Mouse (Mus musculus): ENCODE results near the gene Xk.
"Not testable (repeated sequence)": the region's sequence is repeated elsewhere in the genome, so short reads cannot be mapped to it uniquely, and the experiment has no call there.

Gene Xk

DNA sequence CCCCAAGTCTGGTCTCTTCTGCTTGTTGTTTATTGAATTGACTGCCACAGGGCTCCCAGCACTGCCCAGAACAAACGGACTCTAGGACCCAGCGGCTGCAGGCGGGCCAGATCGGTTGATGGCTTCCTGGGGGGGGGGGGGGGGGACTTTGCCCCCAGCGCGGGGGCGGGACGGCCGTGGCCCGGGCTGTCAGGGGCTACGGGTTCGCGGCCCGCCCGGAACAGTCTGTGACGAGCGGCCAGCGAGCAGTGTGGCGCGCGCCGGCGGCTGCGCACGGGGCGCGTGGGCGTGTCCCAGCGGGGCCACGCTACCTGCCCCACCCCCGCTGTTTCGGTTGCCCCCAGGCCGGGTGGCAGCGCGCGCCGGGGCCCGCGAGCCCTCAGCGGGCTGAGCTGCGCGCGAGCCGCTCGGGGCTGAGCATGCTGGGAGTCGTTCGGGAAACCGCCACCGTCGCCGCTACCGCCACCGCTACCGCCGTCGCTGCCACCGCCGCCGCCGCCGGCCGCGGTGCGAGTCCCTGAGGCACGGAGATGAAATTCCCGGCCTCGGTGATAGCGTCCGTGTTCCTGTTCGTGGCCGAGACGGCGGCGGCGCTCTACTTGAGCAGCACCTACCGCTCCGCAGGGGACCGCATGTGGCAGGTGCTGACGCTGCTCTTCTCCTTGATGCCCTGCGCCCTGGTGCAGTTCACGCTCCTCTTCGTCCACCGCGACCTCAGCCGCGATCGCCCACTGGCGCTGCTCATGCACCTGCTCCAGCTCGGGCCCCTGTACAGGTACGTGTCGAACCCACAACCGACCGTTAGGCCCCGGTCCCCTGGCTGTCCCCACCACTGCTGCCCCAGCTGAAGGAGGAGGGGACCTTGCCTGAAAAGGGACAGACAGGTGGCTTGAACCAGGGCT lies at the start of gene Xk:
TSS of gene Xk (plus strand) at position 297 of the 902 bp plus-strand sequence.
- peak; percentile 71 for DNase-seq

DNA sequence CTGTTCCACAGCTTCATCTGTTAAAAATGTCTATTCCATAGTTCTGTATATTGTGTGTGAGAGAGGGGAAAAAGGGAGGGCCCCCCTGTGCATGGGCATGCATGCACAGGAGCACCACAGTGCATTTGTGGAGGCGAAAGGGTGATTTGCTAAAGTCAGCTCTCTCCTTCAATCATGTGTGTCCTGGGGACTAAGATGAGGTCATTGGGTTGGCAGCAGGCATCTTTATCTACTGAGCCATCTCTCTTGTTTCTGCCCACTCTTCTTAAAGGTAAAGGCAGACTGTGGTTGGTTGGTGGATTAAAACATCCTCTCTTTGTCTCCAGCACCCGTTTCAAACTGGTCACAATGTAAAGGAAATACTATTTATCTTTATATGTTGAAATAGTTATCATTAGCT lies 45.5 kb upstream of the Xk start:
- DNase-seq = peak; percentile 67

DNA sequence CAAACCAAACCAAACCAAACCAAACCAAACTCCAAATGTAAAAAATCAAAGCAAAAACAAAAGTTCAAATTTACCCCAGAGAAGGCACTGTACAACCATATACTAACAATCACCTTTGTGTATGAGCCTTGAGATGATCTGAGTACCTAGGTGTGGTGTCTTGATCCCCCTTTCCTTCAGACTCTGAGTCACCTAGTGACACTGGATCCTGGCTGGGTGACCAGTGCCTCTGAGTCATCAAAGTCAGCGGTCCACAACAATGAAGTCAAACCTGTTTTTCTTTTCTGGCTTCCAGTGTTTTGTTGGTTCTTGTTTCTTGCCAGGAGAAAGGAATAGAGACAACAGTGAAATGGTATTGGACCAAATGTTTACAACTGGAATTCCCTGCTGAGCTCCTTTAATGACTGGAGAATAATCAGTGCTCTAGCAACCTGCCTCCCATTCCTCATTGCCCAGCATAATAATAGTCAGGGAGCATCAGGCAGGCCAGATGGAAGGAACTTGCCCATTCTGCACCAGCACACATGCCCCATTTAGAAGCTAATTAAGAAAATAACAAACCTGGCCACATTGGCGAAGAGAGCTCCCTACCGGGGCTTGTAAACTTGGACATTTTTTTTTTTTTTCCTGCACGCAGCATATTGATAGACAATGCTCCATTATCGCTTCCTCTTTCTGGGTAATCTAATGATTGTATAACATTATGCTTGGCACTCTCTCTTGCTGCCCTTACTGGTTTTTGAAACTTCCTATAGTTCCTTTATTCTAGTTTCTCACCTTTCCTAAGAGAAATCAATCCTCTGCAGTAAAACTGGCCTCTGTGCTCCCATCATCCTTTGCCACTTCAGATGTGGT lies 31.6 kb upstream of the Xk start:
- peak; percentile 77 for DNase-seq

DNA sequence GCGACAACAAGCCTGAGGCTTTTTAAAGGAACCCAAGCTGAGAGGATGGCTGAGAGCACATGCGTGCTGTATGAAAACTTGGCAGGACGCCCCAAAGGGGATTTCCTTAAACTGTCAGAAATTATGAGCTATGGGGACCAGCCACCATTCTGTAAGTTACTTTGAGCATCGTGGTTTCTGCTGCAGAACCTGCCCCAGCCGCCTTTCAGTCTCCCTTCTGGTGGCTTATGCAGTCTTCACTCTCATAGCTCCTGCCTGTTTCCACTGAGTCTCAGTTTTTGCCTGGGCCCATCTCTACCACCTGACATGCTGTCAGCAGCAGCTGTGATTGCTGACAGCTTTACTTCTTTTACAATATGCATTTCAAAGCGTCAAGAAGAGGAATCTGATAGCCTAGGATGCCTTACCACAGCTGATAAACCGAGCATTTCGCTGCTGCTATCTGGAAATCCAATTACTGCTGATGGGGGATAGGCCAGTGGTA lies 29.1 kb upstream of the Xk start:
- peak; percentile 42 for DNase-seq

DNA sequence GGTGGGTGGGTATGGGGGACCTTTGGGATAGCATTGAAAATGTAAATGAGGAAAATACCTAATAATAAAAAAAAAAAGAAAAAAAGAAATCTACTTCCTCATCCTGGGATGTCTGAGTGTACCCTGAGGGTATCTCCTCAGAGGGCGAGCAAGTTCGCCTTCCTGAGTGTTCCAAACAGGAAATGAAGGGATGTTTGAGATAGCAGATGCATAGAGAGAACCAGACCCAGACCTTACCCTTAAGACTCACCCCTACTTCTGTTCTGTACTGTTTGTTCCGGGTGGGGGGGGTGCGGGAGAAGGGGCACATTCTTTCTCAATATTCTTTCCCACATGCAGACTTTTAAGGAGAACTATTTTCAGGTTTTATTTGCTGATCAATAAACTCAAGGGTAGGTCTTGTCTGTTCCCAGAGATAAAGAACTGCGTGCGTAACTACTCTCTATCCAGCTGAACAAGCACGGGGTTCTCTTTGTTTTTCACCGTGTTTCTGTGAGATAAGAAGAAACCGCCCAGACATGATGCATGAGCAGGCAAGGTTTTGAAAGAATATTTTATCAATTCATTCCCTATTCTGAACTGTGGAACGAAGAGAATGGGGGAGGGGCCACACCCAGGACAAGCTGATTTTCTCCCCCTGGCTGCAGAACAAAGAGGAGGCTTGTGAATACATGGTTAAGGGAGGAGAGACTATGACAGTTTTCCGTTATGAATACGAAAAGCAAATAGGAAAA lies 27.8 kb upstream of the Xk start:
- no peak for DNase-seq

DNA sequence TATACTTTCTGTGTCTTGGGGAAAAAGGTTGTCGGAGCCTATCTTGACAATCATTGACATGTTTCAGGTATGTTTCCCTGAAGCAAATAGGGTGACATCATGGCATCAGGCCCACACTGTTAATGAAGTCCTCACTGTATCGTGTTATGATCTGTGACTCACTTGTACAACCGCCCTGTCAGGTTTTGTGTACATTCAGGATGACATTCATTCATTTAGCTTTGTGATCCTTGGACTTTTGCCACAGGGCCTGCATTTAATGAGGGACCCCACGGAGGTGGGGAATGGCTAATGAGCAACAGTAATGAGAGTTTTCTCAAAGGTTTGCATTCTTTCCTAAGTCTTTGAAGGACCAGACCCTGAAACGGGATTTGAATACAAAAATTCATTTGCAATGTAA lies 23.6 kb upstream of the Xk start:
- no peak for DNase-seq

DNA sequence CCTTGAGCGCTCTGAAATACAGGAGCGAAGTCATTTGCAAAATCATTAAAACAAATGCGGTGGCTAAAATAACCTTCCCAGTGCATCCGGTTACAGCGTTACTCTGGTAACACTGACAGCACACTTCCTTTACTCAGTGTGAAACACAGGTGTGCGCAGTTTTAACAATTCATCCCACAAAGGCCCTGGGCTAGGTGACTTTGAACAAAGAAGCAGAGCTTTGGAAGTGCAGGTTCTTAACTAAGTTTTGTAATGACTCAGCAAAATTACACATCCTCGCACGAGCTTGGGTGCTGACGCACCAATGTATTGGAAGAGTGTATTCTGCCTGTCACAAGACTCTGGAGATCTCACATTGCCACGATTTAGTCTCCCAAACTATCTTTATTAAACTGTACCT lies 18.6 kb upstream of the Xk start:
- DNase-seq = no peak

DNA sequence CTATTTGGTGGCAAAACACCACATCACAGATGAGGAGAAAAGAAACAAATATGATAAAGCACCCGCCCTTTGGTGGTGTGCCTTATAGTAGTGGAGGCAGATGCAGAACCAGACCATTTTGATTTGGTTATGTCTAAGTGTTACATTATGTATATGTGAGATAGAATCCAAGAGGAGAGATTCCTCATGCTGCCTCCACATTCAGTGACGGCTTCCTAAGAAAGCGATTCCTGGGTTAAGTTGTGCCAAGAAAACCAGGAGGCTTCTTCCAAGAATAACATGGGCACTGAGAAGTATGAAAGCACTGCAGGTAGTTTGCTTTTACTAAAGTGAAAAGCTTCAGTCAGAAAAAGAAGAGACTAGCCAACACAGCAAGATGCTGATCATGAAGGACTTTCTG lies 17.7 kb upstream of the Xk start:
- DNase-seq = no peak

DNA sequence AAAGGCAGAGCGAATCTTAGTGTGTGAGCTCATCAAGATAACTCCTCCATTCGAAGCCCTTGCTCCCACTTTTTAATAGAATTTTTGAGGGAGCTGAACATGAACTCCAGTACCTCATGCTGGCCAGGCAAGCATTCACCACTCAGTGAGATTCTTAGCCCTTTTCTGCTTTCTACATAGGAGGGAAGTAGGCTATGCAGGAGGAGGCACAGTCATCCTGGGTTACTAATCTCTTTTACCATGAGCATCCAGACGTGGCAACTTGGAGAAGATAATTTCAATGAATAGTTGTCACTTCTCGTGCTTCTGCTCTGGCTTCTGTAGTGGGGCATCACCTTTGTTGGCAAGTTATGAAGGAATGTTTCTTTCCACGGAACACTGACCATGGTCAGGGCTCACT lies 15.8 kb upstream of the Xk start, which contains the start of gene Gm14862:
TSS of gene Gm14862 (minus strand) at position 134 of the 400 bp plus-strand sequence.
- DNase-seq = no peak

DNA sequence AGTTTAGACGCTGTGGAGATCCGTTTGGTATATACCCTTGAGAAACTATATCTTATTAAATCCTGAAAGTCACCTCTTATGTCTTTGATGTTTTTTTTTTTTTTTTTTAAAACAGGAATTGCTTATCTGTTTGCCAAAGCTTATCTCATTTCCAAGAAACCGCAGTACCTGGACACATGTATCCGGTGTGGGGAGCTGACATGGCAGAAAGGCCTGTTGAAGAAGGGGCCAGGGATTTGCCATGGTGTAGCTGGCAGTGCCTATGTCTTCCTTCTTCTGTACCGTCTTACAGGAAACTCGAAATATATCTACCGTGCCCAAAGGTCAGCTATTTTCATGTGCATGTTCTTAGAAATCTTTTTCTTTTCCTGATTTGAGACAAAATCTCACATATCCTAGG lies 14.7 kb upstream of the Xk start:
- DNase-seq = no peak

DNA sequence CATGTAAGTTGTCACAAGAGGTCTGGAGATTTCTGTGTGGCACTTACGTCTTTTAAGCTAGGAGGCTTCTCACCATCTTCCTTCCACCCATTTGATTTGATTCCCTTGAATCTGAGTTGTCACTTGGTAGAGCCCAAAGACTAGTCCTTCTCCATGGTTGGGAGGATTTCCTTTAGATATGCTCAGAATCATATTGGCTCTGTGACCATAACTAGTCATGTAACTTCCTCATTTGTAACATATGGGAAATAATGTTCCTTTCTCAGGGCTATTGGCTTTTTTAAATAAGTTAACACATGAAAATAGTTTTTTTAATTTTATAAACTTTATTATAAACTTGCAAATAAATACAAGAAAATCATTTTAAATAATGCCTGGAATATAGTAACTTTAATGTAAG lies 13.3 kb upstream of the Xk start:
- DNase-seq = no peak

DNA sequence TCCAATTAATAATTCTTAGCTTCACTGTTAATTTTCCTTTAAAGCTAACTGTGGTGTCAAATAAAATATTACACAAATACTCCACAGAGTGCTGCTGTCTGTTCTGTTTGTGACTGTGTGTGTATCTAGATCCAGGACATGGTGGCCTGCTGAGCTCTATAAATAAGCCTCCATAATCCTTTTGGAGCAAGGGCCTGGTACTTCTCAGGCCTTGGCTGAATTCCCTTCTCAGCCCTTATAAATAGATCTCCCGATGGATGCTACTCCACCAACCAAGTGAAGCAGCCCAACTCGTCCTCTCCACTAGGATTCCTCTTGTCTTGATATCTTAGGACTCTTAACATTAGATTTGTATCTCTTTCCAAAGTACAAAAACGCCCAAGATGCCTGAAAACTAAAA lies 1.4 kb upstream of the Xk start:
- peak; percentile 71 for DNase-seq

DNA sequence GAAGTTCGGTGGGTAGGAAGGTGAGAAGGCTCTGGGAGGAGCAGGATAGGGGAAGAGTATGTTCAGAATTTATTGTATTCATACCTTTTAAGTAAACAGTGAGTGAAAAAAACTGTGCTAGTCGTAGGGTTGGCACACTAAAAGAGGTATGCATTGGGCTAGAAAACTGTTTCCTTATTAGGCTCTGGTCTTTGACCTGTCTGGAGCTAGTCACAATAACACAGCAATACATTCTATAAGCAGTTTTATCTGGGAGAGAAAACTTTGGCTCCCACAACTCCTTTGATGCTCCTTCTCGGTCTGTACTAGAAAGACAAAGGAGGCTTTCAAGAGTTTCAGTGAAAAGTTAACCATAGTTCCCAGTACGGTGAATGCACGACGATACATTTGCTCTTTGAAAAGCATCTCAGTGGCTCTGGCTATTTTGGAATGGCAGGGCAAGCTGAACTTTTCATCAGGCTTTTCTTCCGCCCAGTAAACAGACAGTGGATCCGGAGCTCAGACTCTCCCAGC lies 553 bp upstream of the Xk start:
- no peak for DNase-seq

DNA sequence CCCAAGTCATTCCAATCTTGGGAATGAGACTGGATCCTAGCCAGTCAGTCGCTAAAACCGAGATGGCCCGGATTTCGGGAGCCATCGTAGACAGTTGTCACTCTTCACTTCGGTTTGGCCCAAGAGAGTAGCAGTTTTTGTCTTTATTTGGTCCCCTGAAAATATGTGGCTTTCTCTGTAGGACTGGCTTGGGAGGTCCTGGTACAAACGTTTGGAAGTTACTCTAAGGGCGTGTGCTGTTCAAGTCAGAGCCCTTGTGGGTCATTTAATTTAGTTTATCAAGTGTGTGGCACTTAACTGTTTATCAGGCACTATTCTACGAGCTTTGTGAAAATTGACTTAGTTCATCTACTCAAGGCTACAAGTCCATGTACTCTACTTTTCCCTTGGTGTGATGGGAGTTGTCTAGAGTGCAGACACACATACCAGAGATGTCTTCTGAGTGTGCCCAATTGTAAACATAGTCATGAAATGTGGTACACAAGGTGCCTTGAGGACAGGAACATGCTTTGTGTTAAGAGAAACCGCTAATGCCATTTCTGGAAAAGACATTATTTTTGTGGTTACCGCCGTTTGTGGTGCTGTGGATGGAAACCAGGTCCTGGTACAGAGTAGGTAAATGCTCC lies 934 bp downstream of the Xk start:
- DNase-seq = no peak

DNA sequence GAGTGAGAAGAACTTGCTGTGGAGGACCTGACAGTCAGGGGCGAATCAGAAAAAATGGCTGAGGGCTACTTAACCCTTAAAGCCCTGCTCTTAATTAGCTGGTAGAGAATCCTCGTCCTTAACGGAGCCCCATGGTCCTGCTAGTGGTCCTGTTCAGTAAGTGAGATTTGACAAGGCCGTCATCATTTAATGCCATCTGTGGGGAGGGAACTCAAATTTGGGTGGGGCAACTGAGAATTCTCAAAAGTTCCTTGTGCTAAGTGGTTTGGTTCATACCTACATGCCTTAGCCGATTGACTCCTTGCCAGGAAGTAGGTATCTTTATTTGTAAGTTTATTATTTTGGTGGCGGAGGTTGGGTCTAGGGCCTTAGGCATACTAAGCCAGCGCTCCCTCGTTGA lies 1.8 kb downstream of the Xk start:
- DNase-seq = no peak

DNA sequence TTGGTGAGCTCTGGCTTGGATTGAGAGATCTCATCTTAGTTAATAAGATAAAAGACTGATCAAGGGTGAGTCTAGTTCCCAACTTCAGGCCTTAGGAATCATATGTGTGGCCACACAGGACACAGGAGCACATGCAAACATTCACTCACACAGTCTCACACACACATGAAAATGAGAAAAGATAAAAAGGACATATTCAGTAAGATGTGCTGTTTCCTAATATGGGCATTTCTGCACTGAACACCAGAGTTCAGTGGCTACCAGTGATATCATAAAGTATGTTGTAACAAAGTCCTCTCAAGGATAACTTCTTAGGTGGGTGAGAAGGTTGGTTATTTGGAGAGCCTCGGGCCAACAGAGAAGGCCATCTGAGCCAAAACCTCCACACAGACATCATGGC lies 10.9 kb downstream of the Xk start, which contains the start of gene H2al1m:
TSS of gene H2al1m (plus strand) at position 301 of the 400 bp plus-strand sequence.
- not testable (repeated sequence) for DNase-seq

DNA sequence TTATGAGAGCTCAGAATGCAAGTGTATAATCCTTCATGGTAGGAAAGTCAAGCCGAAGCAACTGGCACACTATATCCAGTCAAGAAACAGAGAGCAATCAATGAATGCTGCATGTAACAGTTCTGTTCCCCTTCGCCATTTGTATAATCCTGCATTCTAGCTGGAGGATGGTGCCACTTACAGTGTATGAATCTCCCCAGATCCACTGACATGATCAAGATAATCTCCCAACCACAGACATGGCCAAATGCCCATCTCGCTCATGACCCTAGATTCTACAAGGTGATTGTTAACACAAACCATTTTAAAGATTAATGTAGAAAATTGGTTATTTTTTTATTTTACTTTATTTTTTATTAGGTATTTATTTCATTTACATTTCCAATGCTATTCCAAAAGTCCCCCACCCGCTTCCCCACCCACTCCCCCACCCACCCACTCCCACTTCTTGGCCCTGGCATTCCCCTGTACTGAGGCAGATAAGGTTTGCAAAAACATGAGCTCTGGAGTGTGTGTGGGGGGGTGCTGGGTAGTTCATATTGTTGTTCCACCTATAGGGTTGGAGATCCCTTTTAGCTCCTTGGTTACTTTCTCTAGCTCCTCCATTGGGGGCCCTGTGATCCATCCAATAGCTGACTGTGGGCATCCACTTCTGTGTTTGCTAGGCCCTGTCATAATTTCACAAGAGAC lies 20.7 kb downstream of the Xk start:
- not testable (repeated sequence) for DNase-seq

DNA sequence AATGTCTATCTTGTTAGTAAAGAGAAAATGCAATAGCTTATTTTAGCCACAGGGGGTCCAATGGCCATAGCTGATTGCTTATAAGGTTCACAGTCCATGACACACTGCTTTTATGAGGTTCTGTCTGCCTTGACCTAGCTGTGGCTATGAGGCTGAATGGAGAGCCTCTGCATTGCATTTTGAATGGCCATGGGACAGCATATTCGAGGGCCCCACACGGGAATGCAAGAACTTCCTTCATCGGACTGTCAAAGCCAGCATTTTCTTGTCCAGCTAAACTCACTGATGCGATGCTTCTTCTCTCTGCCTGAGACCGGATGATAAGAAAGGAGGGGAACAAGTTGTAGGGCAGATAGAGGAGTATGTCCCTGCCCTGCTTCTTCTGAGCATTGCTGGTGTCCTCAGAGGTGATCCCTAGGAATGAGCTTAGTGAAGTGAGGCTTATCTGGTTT lies 25.9 kb downstream of the Xk start:
- DNase-seq = no peak

DNA sequence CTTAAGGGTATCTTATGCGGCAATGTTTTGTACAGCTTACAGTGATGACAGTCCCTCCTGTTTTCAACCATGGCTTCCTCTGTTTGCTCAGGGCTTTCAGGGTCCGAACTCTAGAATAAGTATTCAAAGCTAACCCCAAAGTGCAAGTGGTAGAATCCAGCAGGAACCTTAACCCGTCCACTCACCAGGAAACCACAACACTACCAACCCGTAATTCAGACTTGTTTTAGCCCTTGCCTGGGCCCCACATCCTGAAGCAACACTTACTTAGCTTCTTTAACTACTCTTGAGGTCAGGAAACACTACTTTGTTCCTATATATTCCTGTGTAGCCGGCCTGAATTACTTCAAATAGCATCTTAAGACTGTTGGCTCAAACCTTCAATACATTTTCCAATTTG lies 30.2 kb downstream of the Xk start:
- no peak for DNase-seq

DNA sequence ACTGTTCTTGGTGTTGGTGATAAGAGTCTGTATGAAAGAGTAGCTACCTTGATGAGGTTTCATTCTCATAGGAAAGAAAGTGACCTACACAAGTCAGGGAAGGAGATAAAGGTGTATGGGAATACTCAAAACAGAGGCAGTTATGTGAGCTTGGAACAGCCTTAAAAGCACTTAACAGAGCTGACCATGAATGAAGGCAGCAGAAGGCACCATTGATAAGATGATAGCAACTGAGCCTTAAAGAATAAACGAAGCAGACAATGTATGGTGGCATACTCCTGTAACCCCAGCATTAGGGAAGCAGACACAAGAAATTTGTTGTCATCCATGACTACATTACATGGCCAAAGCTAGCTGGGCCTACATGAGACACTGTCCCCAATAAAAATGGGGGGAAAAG lies 30.9 kb downstream of the Xk start:
- DNase-seq = no peak

DNA sequence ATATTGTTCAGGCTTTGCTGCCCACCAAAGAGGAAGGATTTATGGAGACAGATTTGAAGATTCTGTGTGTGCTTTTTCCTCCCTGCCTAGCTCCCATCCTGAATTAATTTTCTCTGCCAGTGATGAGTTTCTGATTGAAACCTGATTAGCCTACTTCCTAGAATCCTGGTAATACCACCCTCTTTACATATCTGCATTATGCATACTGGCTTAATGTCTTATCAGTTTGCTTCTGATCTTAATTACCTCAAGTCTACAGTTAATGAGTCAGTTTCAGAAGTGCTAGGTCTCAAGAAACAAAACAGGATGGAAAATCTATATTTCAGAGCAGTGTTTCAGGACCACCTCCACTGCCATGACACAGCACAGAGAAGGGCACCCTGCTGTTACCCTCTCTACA lies 43.9 kb downstream of the Xk start:
- not testable (repeated sequence) for DNase-seq

All from cerebellum, adult 11-12 months (tissue).